8 mouse cellular contexts compared by ENCODE assay signal in the genomic region with DNA sequence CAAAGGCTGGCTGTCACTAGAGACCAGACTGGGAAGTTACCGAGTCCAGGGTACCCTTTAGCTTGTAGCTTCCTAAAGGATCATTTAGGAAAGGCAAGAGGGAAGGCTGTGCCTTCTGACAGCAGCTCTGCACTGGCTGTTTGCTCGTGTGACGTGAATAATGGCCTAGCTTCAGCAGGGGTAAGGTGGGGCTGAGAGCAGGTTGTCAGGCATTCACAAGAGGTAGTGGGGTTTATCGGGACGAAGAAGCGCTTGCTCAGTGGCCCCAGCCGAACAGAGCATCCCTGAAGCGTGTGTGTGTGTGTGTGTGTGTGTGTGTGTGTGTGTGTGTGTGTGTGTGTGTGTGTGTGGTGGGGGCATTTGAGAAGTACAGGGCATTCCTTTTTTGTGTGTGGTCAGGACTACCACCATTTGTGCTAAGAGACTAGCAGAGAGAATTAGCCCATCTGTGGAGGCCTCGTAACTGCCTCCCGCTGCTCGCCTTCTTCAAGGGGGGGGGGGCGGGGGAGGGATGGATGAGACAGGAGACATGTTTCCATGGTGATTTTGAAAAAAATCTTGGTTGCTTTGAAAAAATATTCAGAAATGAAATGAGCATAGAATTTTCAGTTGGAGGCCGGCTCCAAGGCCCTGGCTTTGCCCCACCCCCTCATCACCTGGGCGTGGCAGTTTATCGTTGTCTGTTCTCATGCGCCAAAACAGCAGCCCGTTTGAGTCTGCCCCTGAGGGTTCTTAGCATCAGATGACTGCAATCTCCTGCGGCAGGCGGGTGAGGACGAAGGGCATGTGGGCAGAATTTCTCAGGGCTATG. TPM values are rescaled to one million over a fixed set of nuclear protein-coding genes. Genes with fewer than 3 reads are reported as not detected.
DNase-seq lines count a peak whose midpoint lies in the region; ATAC-seq and TF ChIP-seq lines count a peak whose summit lies in the region.
"Had no signal": no experiment of that assay in that cellular context is flagged by ENCODE, and none has a peak within 500 bp of the region (broad histone marks: within the 10 kb centered on the region; RNA-seq: fewer than 3 reads in every experiment).

No protein-coding gene starts in this region.

- H3K9ac ChIP-seq in forebrain, embryonic 14.5 days (ENCODE audit: low read length), result peak overlapping the region; percentile 18; the same call in 1 of the 2 replicates
- 0 out of 2 replicates have a peak overlapping the region, but pooled peaks have one; percentile 16 for H3K9ac ChIP-seq in midbrain, embryonic 11.5 days (ENCODE audit: low read length)

- WGBS in cerebellum, adult 2 months, result 20% methylated on average over 20 of the region's 20 CpGs
- 35% methylated on average over 19 of the region's 20 CpGs for WGBS in forebrain, embryonic 14.5 days
- WGBS in midbrain, embryonic 11.5 days, result 33% methylated on average over 19 of the region's 20 CpGs
- WGBS in thymus, adult 2 months, result 80% methylated on average over 20 of the region's 20 CpGs

- H3K27ac ChIP-seq in cerebellum, adult 2 months (ENCODE audit: insufficient read depth, low read length), result peak overlapping the region; percentile 49
- H3K27ac ChIP-seq in forebrain, embryonic 14.5 days (ENCODE audit: low read depth, low read length), result peak overlapping the region; percentile 59
- no peak overlapping the region for H3K27ac ChIP-seq in midbrain, embryonic 11.5 days (ENCODE audit: low read depth, low read length)
- no peak overlapping the region for H3K27ac ChIP-seq in thymus, adult 2 months (ENCODE audit: control insufficient read depth, insufficient read depth, low read length)

- TF ChIP-seq POLR2A in cerebellum, adult 2 months (IDR thresholded peaks at IDR 0.05; ENCODE audit: borderline replicate concordance, insufficient read depth, low read length), result no peak
- TF ChIP-seq POLR2A in thymus, adult 2 months (IDR thresholded peaks at IDR 0.05; ENCODE audit: control insufficient read depth, extremely low read depth, insufficient read depth, low read length, poor library complexity), result no peak

- H3K4me1 ChIP-seq in cerebellum, adult 2 months (ENCODE audit: control insufficient read depth, insufficient read depth, low read length), result peaks cover 28% of the 10 kb centered on the region
- H3K4me1 ChIP-seq in forebrain, embryonic 14.5 days (ENCODE audit: control insufficient read depth, insufficient read depth, low read length), result peaks cover 21% of the 10 kb centered on the region
- H3K4me1 ChIP-seq in midbrain, embryonic 11.5 days (ENCODE audit: control insufficient read depth, insufficient read depth, low read length), result peaks cover 19% of the 10 kb centered on the region
- no peaks in the 10 kb centered on the region for H3K4me1 ChIP-seq in thymus, adult 2 months (replicated peaks; ENCODE audit: control insufficient read depth, insufficient read depth, low read length)

- peak; percentile 7 for DNase-seq in spleen, adult 12 weeks (ENCODE audit: low spot score)
- DNase-seq in spleen, postnatal 4 days (ENCODE audit: low spot score in 2 of 2), result no peak
- peak; percentile 56 to 61 for DNase-seq in cerebellum, adult 2 months
- peak; percentile 85 for DNase-seq in forebrain, embryonic 14.5 days (ENCODE audit: low spot score)
- DNase-seq in left cerebral cortex, adult 11 months (ENCODE audit: low spot score), result peak; percentile 51
- DNase-seq in midbrain, embryonic 11.5 days (ENCODE audit: low spot score, missing footprints), result peak; percentile 86
- no peak for DNase-seq in thymus, adult 2 months

- ATAC-seq in forebrain, embryonic 14.5 days, result peak; percentile 65
- peak; percentile 49; the same call in 1 of the 2 replicates for ATAC-seq in midbrain, embryonic 11.5 days (ENCODE audit: low FRiP score)

- peak overlapping the region; percentile 17 for H3K4me3 ChIP-seq in cerebellum, adult 2 months (replicated peaks; ENCODE audit: insufficient read depth, low read depth, low read length)
- no peak overlapping the region for H3K4me3 ChIP-seq in forebrain, embryonic 14.5 days (ENCODE audit: low read depth, low read length)
- H3K4me3 ChIP-seq in midbrain, embryonic 11.5 days (ENCODE audit: low read depth, low read length), result no peak overlapping the region
- no peak overlapping the region for H3K4me3 ChIP-seq in thymus, adult 2 months (ENCODE audit: control insufficient read depth, insufficient read depth, low read length)
- H3K4me3 ChIP-seq: myocyte had no signal

- H3K36me3 ChIP-seq in forebrain, embryonic 14.5 days (ENCODE audit: control insufficient read depth, insufficient read depth, low read length), result peaks cover 8% of the 10 kb centered on the region
- H3K36me3 ChIP-seq in midbrain, embryonic 11.5 days (ENCODE audit: control insufficient read depth, insufficient read depth, low read length), result peaks cover 3% of the 10 kb centered on the region; the same call in 1 of the 2 replicates
- peaks cover 10% of the 10 kb centered on the region for H3K36me3 ChIP-seq in thymus, adult 2 months (ENCODE audit: control insufficient read depth, insufficient read depth, low read length)

- no peaks in the 10 kb centered on the region for H3K27me3 ChIP-seq in cerebellum, adult 2 months (ENCODE audit: control insufficient read depth, insufficient read depth, low read length)
- H3K27me3 ChIP-seq in forebrain, embryonic 14.5 days (replicated peaks; ENCODE audit: control insufficient read depth, insufficient read depth, low read length), result no peaks in the 10 kb centered on the region
- no peaks in the 10 kb centered on the region for H3K27me3 ChIP-seq in midbrain, embryonic 11.5 days (ENCODE audit: control insufficient read depth, insufficient read depth, low read length)
- no peaks in the 10 kb centered on the region for H3K27me3 ChIP-seq in thymus, adult 2 months (ENCODE audit: control insufficient read depth, insufficient read depth, low read length)

- H3K4me2 ChIP-seq in forebrain, embryonic 14.5 days (ENCODE audit: low read length), result peak overlapping the region; percentile 28; the same call in 1 of the 2 replicates
- H3K4me2 ChIP-seq in midbrain, embryonic 11.5 days, result peak overlapping the region; percentile 28; the same call in 1 of the 2 replicates

- no peaks in the 10 kb centered on the region for H3K9me3 ChIP-seq in forebrain, embryonic 14.5 days (replicated peaks; ENCODE audit: control insufficient read depth, low read length)
- H3K9me3 ChIP-seq in midbrain, embryonic 11.5 days (ENCODE audit: control insufficient read depth, low read length), result no peaks in the 10 kb centered on the region

- no peak for TF ChIP-seq CTCF in cerebellum, adult 2 months (IDR thresholded peaks at IDR 0.05; ENCODE audit: borderline replicate concordance, insufficient read depth, low read depth, low read length)
- no peak for TF ChIP-seq CTCF in thymus, adult 2 months (IDR thresholded peaks at IDR 0.05; ENCODE audit: borderline replicate concordance, control insufficient read depth, extremely low read depth, insufficient read depth, low read length, poor library complexity)

RNA-seq across cellular contexts. Expression of gene Slc5a3, which starts 57.7 kb away (rescaled TPM):
- 7.3 and 8.3 TPM in 2 replicates for polyA plus RNA-seq in cerebellum, adult 2 months (2012; rRNA removed)
- 10.8 and 15.3 TPM in 2 replicates for polyA plus RNA-seq in forebrain, embryonic 14.5 days (2014; fragmentation: Nextera tagmentation; extraction: Ambion mirVana)
- 11.5 and 13.7 TPM in 2 replicates for polyA plus RNA-seq in midbrain, embryonic 11.5 days (2014; fragmentation: Nextera tagmentation; extraction: Ambion mirVana)
- 3.2 and 3.5 TPM in 2 replicates for polyA plus RNA-seq in thymus, adult 2 months (2012; rRNA removed)

RNA-seq across cellular contexts. Expression of gene Gm49711, which starts 57.7 kb away (rescaled TPM):
- 0.38 TPM in 2 replicates for polyA plus RNA-seq in cerebellum, adult 2 months (2012; rRNA removed)
- polyA plus RNA-seq in forebrain, embryonic 14.5 days (2014; fragmentation: Nextera tagmentation; extraction: Ambion mirVana), result 0.41 and 0.63 TPM in 2 replicates
- 0.19 TPM in 1 of 2 replicates, not detected in the other for polyA plus RNA-seq in midbrain, embryonic 11.5 days (2014; fragmentation: Nextera tagmentation; extraction: Ambion mirVana)
- polyA plus RNA-seq in thymus, adult 2 months (2012; rRNA removed), result not detected in 2 replicates
- polyA plus RNA-seq: myocyte had no signal

RNA-seq across cellular contexts. Expression of gene Mrps6, which starts 57.7 kb away (rescaled TPM):
- polyA plus RNA-seq in cerebellum, adult 2 months (2012; rRNA removed), result 76.6 and 84.1 TPM in 2 replicates
- 175 and 186 TPM in 2 replicates for polyA plus RNA-seq in forebrain, embryonic 14.5 days (2014; fragmentation: Nextera tagmentation; extraction: Ambion mirVana)
- polyA plus RNA-seq in midbrain, embryonic 11.5 days (2014; fragmentation: Nextera tagmentation; extraction: Ambion mirVana), result 118 and 122 TPM in 2 replicates
- polyA plus RNA-seq in thymus, adult 2 months (2012; rRNA removed), result 26.2 and 27.2 TPM in 2 replicates

Comparison
In these comparisons a context has a peak if more than half of its experiments do, and no peak if none do; other contexts are left out.
1. DNase-seq: peak in spleen, adult 12 weeks (single experiment), cerebellum, adult 2 months (2 of 2), forebrain, embryonic 14.5 days (single experiment), left cerebral cortex, adult 11 months (single experiment) and midbrain, embryonic 11.5 days (single experiment); none in spleen, postnatal 4 days (0 of 2) and thymus, adult 2 months (single experiment).
2. H3K27ac ChIP-seq: peak in cerebellum, adult 2 months (single experiment) and forebrain, embryonic 14.5 days (single experiment); none in midbrain, embryonic 11.5 days (single experiment) and thymus, adult 2 months (single experiment).